Mouse (Mus musculus) cortical plate, adult 2 months (tissue): Measurements from ENCODE around the gene Vegfd. TPM values are rescaled to one million over a fixed set of nuclear protein-coding genes. Genes with fewer than 3 reads are reported as not detected.

Experiments used
- H3K27ac ChIP-seq: fragments of 200-500 bp; 2 replicates; pipeline ENCODE4 v1.5.1; 2012; ENCODE audit warnings: low read length, control low read depth, inconsistent platforms; ENCODE audit not compliant: insufficient read depth
- H3K4me1 ChIP-seq: fragments of 200-500 bp; 2 replicates; pipeline ENCODE4 v1.6.1; 2011; ENCODE audit warnings: low read length; ENCODE audit not compliant: control insufficient read depth, insufficient read depth
- H3K4me3 ChIP-seq: fragments of 200-500 bp; 2 replicates; pipeline ENCODE4 v1.5.1; 2011; ENCODE audit warnings: mild to moderate bottlenecking, low read length, control low read depth; ENCODE audit not compliant: insufficient read depth
- CTCF ChIP-seq: fragments of 200-500 bp; IDR thresholded peaks from 2 replicates; pipeline ENCODE4 v1.5.1; 2011; ENCODE audit warnings: mild to moderate bottlenecking, control low read depth, low read length; ENCODE audit not compliant: insufficient read depth; ENCODE audit errors: extremely low read depth
- POLR2A ChIP-seq: fragments of 200-500 bp; IDR thresholded peaks from 2 replicates; pipeline ENCODE4 v1.6.1; 2011; ENCODE audit warnings: mild to moderate bottlenecking, low read length, control low read depth; ENCODE audit not compliant: insufficient read depth; ENCODE audit errors: extremely low read depth
- polyA plus RNA-seq: library from polyadenylated mRNA; depleted of rRNA; stranded (reverse); fragments of >200 nt; gene quantifications from 2 replicates; pipeline ENCODE4 v1.2.3, GENCODE M21; 2012

The Vegfd gene
- polyA plus RNA-seq, 1 experiment: 2.2 TPM

DNA sequence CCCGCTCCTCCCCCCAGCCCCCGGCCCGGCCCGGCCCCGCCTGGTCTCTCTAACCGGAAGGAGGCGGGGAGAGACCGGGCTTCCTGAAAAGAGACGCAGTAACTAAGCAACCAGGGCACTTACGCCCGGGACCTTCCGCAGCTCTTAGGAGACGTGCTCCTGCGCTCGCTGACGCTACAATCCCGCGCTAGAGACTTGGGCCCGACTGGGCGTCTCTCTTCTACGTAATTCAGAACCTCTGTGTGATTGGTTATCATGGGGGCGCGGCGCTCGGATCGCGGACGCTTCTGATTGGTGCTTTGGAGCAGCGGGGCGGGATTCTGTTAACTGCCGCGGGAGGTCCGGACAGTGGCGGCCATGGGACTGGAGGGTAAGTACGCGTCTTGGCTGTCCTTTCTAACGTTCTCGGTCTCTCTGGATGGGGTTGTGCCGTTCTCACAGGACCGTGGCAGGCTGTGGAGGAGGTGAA, 46.3 kb downstream of the Vegfd start, which contains the start of gene Piga:
TSS of gene Piga (plus strand) at position 317 of the 469 bp plus-strand sequence.
- Histone ChIP-seq H3K4me3 (peak within 1 kb of the TSS; percentile 88), H3K27ac (no peak within 1 kb of the TSS), H3K4me1 (no peaks in the 10 kb centered on the region)
- TF ChIP-seq POLR2A (peak; percentile 62; the same call in 1 of the 2 replicates), CTCF (no peak)

DNA sequence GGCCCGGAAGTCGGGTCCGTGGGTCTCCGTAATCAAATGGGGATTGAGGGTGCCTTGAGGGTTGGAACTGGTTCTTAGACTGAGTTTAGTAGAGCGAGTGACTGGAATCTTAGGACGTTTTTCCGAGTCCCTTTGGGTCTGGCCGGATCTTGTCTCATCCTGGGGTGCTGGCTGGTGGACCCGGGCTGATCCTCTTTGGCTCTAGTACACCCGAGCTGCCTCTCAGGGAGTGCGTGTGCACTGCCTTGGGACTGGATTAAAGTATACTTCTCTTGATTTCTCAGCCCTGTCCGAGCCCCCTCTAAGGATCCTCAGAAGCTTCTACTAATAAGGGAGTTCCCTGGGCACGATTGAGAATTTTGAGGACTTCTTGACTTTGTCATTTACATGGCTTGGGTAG, 46.8 kb downstream of the Vegfd start:
- no peak for TF ChIP-seq CTCF
- no peak for TF ChIP-seq POLR2A
- Histone ChIP-seq H3K4me1 (no peaks in the 10 kb centered on the region), H3K4me3 (peak overlapping the region; percentile 88), H3K27ac (no peak overlapping the region)

DNA sequence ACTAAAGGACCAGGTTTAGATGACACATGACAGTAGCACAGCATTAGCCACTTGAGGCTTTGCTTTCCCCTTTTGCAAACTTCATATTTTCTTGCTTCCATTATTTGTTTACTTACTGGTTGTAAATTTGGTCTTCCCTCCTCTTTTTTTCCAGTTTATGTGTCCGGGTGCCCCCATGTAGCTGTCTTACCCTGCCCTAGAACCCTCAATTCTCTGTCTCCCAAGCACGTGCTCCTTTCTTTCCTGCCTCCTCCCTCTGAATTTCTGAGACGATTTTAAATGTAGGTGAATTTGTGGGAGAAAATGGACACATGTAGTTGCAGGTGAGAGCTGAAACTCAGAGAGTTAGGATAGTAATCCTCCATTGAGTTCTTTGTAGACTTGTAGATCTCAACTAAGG, 47.3 kb downstream of the Vegfd start:
- peak overlapping the region; percentile 88; the same call in 1 of the 2 replicates for H3K4me3 ChIP-seq
- H3K27ac ChIP-seq: no peak overlapping the region
- TF ChIP-seq POLR2A (no peak), CTCF (no peak)
- H3K4me1 ChIP-seq: no peaks in the 10 kb centered on the region

DNA sequence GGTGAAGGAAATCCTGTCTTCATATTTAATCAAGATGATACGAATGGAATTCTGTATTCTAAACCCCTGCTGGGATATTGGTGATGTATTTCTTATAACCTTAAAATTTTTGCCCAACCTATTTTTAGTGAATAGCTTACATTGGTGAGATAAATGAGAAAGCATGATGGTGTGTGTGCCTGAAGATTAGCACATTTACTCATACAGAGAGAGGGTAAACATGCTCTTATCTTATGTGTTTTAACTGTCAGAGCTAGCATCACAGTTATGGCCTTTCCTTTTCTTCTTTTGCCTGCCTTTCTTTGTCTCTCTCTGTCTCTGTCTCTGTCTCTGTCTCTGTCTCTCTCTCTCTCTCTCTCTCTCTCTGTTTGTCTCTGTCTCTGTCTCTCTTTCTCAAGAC, 51.6 kb downstream of the Vegfd start:
- H3K4me3 ChIP-seq: no peak overlapping the region
- H3K4me1 ChIP-seq: no peaks in the 10 kb centered on the region
- H3K27ac ChIP-seq: no peak overlapping the region
- TF ChIP-seq CTCF (no peak), POLR2A (no peak)

DNA sequence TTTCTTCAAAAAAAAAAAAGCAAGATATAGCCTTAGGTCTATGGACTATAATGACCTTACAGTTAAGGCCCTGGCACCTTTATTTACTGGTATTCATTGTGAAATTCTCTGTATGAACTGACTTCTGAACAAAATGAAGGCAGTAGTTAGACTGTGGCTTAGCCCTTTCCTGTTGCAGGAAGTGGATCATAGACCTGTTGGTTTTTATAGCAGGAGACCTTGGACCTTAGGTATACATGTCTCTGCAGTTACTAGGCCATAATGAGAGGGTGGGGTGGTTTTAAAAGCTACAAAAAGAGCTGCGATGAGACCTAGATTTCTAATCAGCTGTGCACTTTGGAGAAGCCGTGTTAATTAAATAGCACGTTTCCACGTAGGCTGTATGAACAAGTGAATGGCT, 54.1 kb downstream of the Vegfd start:
- H3K4me3 ChIP-seq: no peak overlapping the region
- TF ChIP-seq POLR2A (no peak), CTCF (no peak)
- H3K27ac ChIP-seq: no peak overlapping the region
- no peaks in the 10 kb centered on the region for H3K4me1 ChIP-seq

DNA sequence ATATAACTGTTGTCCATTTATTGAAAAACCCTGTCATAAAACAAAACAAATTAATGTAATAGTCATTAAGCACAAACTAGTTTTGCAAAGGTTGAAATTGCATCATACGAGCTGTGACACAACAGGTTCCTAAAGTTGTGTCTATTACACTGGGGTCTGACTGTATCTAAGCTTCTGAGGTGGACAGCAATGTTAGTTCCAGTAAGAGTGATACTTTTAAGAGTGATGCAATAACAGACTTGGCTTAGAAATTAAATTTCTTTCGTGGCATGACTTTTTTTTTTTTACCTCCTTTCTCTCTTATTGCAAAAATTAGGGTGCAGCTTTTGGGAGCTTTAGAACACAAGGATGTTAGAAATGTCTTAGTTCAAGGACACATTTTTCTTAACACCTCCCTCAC, 55.0 kb downstream of the Vegfd start:
- H3K4me1 ChIP-seq: no peaks in the 10 kb centered on the region
- H3K4me3 ChIP-seq: no peak overlapping the region
- no peak overlapping the region for H3K27ac ChIP-seq
- TF ChIP-seq CTCF (no peak), POLR2A (no peak)

DNA sequence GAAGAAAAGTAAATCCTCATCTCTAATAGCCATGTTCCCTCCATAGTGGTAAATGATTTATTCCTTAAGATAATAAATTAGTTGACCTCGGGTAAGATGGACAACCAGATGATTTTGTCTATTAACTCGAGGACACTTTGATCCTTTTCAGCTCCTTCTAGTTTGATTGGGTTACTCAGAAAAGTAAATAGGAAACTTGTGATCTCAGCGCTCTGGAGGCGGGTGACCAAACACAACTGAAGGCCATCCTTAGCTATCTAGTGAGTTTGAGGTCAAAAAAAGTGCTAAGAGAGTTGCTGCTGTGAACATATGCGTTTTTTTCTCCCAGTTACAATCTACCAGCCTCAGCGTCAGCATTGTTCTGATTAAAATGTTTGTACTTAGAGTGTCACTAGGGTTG, 57.4 kb downstream of the Vegfd start:
- TF ChIP-seq CTCF: no peak
- no peak for TF ChIP-seq POLR2A
- H3K4me1 ChIP-seq: no peaks in the 10 kb centered on the region
- H3K27ac ChIP-seq: no peak overlapping the region
- no peak overlapping the region for H3K4me3 ChIP-seq

DNA sequence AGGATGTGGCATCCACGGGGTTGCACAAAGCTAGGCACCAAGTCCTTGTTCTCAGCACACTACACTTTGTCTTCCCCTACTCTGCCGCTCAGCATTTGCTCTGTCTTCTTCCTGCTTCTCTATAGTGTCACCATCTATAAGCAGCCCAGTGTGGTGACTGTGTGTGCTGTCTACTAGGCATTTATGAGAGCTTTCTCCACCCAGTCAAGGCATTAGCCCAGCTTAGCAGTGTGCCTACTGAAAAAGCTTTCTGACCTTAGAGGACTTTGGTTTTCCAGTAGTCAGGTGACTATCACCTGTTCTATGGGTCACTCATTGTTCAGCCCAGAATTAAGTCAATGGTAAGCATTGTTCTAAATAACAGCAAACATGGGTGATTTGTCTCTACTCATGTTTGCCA, 58.0 kb downstream of the Vegfd start:
- no peak overlapping the region for H3K4me3 ChIP-seq
- TF ChIP-seq POLR2A: no peak
- TF ChIP-seq CTCF: no peak
- no peaks in the 10 kb centered on the region for H3K4me1 ChIP-seq
- H3K27ac ChIP-seq: no peak overlapping the region

DNA sequence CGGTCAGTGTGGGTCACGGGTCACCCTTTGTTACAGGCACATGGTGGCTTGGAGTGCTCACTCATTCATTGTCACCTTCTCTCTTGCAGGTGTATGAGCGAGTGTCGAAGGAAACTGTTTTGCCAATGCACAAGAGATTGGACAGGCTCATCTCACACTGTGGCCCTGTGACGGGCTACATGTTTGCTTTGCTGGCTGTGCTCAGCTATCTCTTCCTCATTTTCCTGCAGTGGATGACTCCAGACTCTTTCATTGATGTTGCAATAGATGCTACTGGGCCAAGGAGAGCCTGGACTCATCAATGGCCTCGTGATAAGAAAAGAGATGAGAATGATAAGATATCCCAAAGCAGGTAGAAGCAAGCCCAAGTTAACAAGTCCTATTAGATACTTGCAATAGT, 58.4 kb downstream of the Vegfd start:
- no peak overlapping the region for H3K4me3 ChIP-seq
- no peak overlapping the region for H3K27ac ChIP-seq
- H3K4me1 ChIP-seq: no peaks in the 10 kb centered on the region
- TF ChIP-seq CTCF (no peak), POLR2A (no peak)

DNA sequence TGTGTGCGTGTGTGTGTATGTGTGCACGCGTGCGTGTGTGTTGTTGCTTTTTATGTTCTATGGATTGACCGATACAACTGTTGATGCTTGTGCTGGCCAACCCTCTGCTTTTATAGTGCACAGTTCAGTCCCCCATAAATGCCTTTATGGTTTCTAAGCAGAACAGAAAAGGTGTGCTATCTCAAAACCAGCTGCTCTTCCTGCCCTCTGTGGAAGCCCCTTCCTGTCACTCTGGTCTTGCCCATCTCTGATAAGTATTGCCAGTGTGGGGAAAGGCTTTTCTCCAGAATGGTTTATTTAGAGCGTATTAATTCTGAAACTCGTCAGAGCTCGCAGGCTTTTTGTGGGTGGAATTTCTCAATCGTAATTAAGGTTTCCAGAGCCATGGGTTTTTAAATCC, 59.5 kb downstream of the Vegfd start:
- Histone ChIP-seq H3K4me3 (no peak overlapping the region), H3K27ac (no peak overlapping the region), H3K4me1 (no peaks in the 10 kb centered on the region)
- no peak for TF ChIP-seq CTCF
- TF ChIP-seq POLR2A: no peak

DNA sequence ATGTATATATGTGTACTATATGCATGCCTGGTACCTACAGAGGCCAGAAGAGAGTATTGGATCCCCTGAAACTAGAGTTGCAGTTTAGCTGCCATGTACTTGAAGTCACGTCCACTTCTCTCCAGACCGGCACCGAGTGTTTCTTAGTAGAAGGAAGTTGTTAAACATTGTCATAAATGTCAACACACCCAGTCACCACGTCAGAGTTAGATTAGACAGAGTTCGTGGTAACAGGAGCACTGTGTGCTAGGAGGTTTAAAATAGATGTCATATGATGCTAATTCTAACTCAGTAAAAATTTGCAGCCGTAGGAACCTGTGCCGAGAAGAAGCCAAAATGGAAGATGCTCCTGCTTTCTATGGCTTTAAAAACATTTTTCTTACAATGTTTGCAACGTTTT, 63.5 kb downstream of the Vegfd start, which contains the start of gene Asb11:
TSS of gene Asb11 (plus strand) at position 286 of the 400 bp plus-strand sequence.
- Histone ChIP-seq H3K4me3 (no peak within 1 kb of the TSS), H3K27ac (no peak within 1 kb of the TSS), H3K4me1 (no peaks in the 10 kb centered on the region)
- TF ChIP-seq POLR2A (no peak), CTCF (no peak)
